Mouse (Mus musculus): ENCODE measurements around the gene Galnt13. TPM values are rescaled to one million over a fixed set of nuclear protein-coding genes. Genes with fewer than 3 reads are reported as not detected.

The Galnt13 gene
- total and polyA plus RNA-seq, 3 experiments: not detected

DNA sequence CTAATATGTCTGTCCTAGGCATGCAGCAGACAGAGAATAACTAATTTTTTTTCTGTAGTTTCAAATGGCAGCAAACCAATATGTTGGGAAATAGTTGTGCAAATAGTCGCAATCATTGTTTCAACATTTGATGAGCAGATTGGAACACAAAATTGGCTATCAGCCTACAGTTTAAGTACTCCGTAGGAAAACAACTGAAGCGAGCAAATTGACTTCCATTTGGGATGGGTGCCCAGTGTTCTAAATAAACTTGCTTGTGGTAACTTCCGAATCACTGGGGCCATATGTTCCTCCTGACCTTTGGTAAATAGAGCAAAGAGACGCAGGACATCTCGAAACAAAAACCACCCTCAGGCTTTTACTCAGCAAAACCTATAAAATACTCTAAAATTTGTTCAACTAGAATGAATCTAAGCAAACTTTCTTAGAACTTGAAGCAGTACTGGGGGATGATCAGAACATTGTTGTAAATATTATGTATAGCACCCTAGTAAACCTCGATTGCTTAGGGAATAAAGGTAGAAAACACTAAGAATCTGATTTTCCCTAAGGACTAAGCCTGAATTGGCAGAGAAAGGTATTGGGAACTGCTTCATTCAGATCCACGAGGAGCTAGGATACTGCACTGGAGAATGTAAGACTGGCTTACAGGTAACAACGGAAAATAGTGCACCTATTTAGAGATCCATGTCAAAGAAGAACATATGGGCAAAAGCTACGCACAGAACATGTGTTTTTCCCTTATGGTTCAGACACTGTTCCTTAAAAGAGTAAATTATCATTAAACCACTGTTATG lies 122.4 kb downstream of the Galnt13 start:
- in situ Hi-C loops (cut with MboI; ENCODE audit: low pct_ligation_motif_present, low pct_unique_long_range_greater_than_20kb, low sequenced_read_pairs) (no loop called here), dilution Hi-C loops (cut with MboI; ENCODE audit: extremely low pct_ligation_motif_present, extremely low pct_unique_long_range_greater_than_20kb, low sequenced_read_pairs) (no loop called here)
- no peak overlapping the region for H3K4me3 ChIP-seq (replicated peaks in 1 of 3; ENCODE audit: low read depth in 2 of 3, low read length in 2 of 3, poor library complexity in 1 of 3)
- no peak overlapping the region for H3K4me2 ChIP-seq (ENCODE audit: insufficient read depth, low read depth, poor library complexity, severe bottlenecking)
- DNase-seq (ENCODE audit: extremely low read depth): no peak
- TF ChIP-seq RAD21 (IDR thresholded peaks at IDR 0.05; ENCODE audit: low read depth, low read length) (no peak), MAX (IDR thresholded peaks at IDR 0.05; ENCODE audit: low read length) (no peak), SMC3 (IDR thresholded peaks at IDR 0.05; ENCODE audit: low read depth, low read length) (no peak), ZMIZ1 (IDR thresholded peaks at IDR 0.05; ENCODE audit: low read depth, low read length) (no peak), USF1 (IDR thresholded peaks at IDR 0.05; ENCODE audit: low read depth, low read length) (no peak), MXI1 (IDR thresholded peaks at IDR 0.05; ENCODE audit: low read depth, low read length) (no peak)
- no peaks in the 10 kb centered on the region for H3K79me2 ChIP-seq (replicated peaks; ENCODE audit: control insufficient read depth, extremely low read depth, insufficient read depth, poor library complexity, severe bottlenecking)
- H3K4me1 ChIP-seq (ENCODE audit: control insufficient read depth in 1 of 2, insufficient read depth in 2 of 2): no peaks in the 10 kb centered on the region
- no peak overlapping the region for H3K9ac ChIP-seq (ENCODE audit: insufficient read depth, low read depth)
- peaks cover 27% of the 10 kb centered on the region for H3K9me3 ChIP-seq (replicated peaks; ENCODE audit: low read length)
- H3K27ac ChIP-seq (ENCODE audit: insufficient read depth, low read depth): no peak overlapping the region
- no peaks in the 10 kb centered on the region for H3K36me3 ChIP-seq (replicated peaks in 1 of 2; ENCODE audit: control insufficient read depth in 1 of 2, insufficient read depth in 1 of 2, low read length in 1 of 2)
- H3K27me3 ChIP-seq (replicated peaks): no peaks in the 10 kb centered on the region

DNA sequence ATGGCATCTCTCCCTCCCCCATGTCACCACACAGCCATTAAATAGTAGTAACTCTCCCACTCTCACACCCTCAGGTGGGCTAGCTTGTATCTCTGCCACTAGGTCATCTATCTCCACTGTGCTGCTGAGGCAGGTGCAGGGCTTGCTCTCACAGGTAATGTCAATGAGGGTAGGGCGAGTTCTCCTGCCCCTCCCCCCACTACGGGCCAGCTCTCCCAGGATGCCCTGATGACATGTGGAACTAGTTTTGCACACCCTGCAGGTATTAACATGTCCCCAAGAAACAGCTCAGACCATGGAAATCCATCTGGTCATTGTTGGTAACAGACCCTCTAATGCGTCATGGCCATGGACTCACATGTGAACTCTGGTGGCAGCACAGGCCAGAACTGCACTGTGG lies 129.0 kb downstream of the Galnt13 start:
- TF ChIP-seq SMC3 (IDR thresholded peaks at IDR 0.05; ENCODE audit: low read depth, low read length): no peak
- TF ChIP-seq ZMIZ1 (IDR thresholded peaks at IDR 0.05; ENCODE audit: low read depth, low read length): no peak
- TF ChIP-seq UBTF (IDR thresholded peaks at IDR 0.05; ENCODE audit: low read depth, low read length): no peak
- TF ChIP-seq MAX (IDR thresholded peaks at IDR 0.05; ENCODE audit: low read length): no peak
- no peak for TF ChIP-seq CTCF (conservative IDR thresholded peaks at IDR 0.05 in 1 of 2, IDR thresholded peaks at IDR 0.05 in 1 of 2; ENCODE audit: low read depth in 2 of 2, low read length in 2 of 2)
- TF ChIP-seq JUND (conservative IDR thresholded peaks at IDR 0.05; ENCODE audit: low read depth, low read length): no peak
- no peak for TF ChIP-seq POLR2AphosphoS2 (IDR thresholded peaks at IDR 0.05; ENCODE audit: low read depth, low read length)
- TF ChIP-seq MXI1 (IDR thresholded peaks at IDR 0.05; ENCODE audit: low read depth, low read length): no peak
- no peak for TF ChIP-seq MAZ (IDR thresholded peaks at IDR 0.05; ENCODE audit: low read depth, low read length)
- TF ChIP-seq EP300 (IDR thresholded peaks at IDR 0.05; ENCODE audit: low read length): no peak
- TF ChIP-seq MAFK (IDR thresholded peaks at IDR 0.05; ENCODE audit: insufficient replicate concordance, low read length): no peak
- TF ChIP-seq IRF4 (IDR thresholded peaks at IDR 0.05; ENCODE audit: low read depth, low read length): no peak
- DNase-seq (ENCODE audit: extremely low read depth): no peak
- dilution Hi-C loops (cut with MboI; ENCODE audit: extremely low pct_ligation_motif_present, extremely low pct_unique_long_range_greater_than_20kb, low sequenced_read_pairs): no loop called here

More for the DNA sequence above, 129.0 kb downstream of the Galnt13 start:
- Histone ChIP-seq H3K79me2 (replicated peaks; ENCODE audit: control insufficient read depth, extremely low read depth, insufficient read depth, poor library complexity, severe bottlenecking) (no peaks in the 10 kb centered on the region), H3K4me1 (ENCODE audit: control insufficient read depth in 1 of 2, insufficient read depth in 2 of 2) (no peaks in the 10 kb centered on the region), H3K4me2 (ENCODE audit: insufficient read depth, low read depth, poor library complexity, severe bottlenecking) (no peak overlapping the region), H3K27me3 (replicated peaks) (no peaks in the 10 kb centered on the region), H3K36me3 (replicated peaks in 1 of 2; ENCODE audit: control insufficient read depth in 1 of 2, insufficient read depth in 1 of 2, low read length in 1 of 2) (no peaks in the 10 kb centered on the region), H3K27ac (ENCODE audit: insufficient read depth, low read depth) (no peak overlapping the region), H3K9me3 (replicated peaks; ENCODE audit: low read length) (peaks cover 21% of the 10 kb centered on the region), H3K4me3 (replicated peaks in 1 of 3; ENCODE audit: low read depth in 2 of 3, low read length in 2 of 3, poor library complexity in 1 of 3) (no peak overlapping the region), H3K9ac (ENCODE audit: insufficient read depth, low read depth) (no peak overlapping the region)
- in situ Hi-C loops (cut with MboI; ENCODE audit: low pct_ligation_motif_present, low pct_unique_long_range_greater_than_20kb, low sequenced_read_pairs): no loop called here

All from CH12.LX (cell line).